Mouse (Mus musculus) brain, embryonic 14.5 days (tissue): ENCODE data around the gene Bmp8a. TPM values are rescaled to one million over a fixed set of nuclear protein-coding genes. Genes with fewer than 3 reads are reported as not detected.

Source experiments
- DNase-seq: peaks from one replicate; pipeline ENCODE4 v3.0.0-alpha.2; 2011; ENCODE audit warnings: low read depth
- CTCF ChIP-seq: fragments of 200-500 bp; IDR thresholded peaks from 2 replicates; pipeline ENCODE4 v1.5.1; 2012; ENCODE audit warnings: inconsistent platforms, mild to moderate bottlenecking, moderate library complexity, borderline replicate concordance; ENCODE audit not compliant: insufficient read depth, insufficient read length; ENCODE audit errors: extremely low read depth
- POLR2A ChIP-seq: fragments of 200-500 bp; IDR thresholded peaks from 2 replicates; pipeline ENCODE4 v1.6.1; 2012; ENCODE audit warnings: mild to moderate bottlenecking, inconsistent platforms, borderline replicate concordance; ENCODE audit not compliant: poor library complexity, insufficient read depth, insufficient read length, severe bottlenecking; ENCODE audit errors: extremely low read depth
- polyA plus RNA-seq: library from polyadenylated mRNA; depleted of rRNA; stranded (reverse); fragments of >200 nt; gene quantifications from 2 replicates; pipeline ENCODE4 v1.2.3, GENCODE M21; 2012; rRNA removed

The Bmp8a gene
- polyA plus RNA-seq, result 0.15 and 0.25 TPM in 2 replicates

- TF ChIP-seq CTCF (no peak), POLR2A (no peak)
- peak; percentile 84 for DNase-seq
Measured at GRCm38 (mm10) chr4:123342642-123343470, at the start of gene Bmp8a. Bmp8a (minus strand) TSS chr4:123343252.

GRCm38 (mm10) chr4:123392187-123392586 lies 49.1 kb upstream of the Bmp8a start:
- TF ChIP-seq CTCF (peak; percentile 55; the same call in 1 of the 2 replicates), POLR2A (no peak)
- peak; percentile 41 for DNase-seq

GRCm38 (mm10) chr4:123385028-123385427 lies 42.0 kb upstream of the Bmp8a start:
- DNase-seq, result peak; percentile 61
- TF ChIP-seq CTCF (no peak), POLR2A (no peak)

DNA sequence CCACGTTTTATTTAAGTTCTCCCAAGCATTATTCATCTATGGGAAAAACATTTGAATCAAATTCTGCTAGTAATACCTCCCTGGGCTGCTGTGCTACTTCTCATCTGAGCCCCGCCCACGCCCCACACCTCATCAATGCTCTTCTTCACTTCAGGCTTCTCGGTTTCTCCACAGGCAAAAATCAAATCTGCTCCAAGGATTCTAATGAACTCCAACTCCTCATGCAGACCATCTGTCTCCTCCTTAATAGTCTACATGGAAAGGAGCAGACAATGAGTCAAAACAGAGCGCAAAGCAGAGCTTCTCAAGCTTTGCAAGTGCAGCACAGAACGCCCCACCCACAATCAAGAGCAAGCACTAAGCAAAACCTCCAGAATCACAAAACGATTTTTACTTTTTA lies 40.1 kb upstream of the Bmp8a start:
- no peak for DNase-seq
- TF ChIP-seq POLR2A (no peak), CTCF (no peak)

- DNase-seq, result no peak
- no peak for TF ChIP-seq POLR2A
- TF ChIP-seq CTCF, result no peak
Measured at GRCm38 (mm10) chr4:123382051-123382450, 39.0 kb upstream of the Bmp8a start.

- no peak for DNase-seq
- TF ChIP-seq POLR2A (no peak), CTCF (no peak)
Measured at GRCm38 (mm10) chr4:123381598-123381997, 38.5 kb upstream of the Bmp8a start.

GRCm38 (mm10) chr4:123376031-123376430 lies 33.0 kb upstream of the Bmp8a start:
- TF ChIP-seq POLR2A, result no peak
- TF ChIP-seq CTCF, result no peak
- no peak for DNase-seq

DNA sequence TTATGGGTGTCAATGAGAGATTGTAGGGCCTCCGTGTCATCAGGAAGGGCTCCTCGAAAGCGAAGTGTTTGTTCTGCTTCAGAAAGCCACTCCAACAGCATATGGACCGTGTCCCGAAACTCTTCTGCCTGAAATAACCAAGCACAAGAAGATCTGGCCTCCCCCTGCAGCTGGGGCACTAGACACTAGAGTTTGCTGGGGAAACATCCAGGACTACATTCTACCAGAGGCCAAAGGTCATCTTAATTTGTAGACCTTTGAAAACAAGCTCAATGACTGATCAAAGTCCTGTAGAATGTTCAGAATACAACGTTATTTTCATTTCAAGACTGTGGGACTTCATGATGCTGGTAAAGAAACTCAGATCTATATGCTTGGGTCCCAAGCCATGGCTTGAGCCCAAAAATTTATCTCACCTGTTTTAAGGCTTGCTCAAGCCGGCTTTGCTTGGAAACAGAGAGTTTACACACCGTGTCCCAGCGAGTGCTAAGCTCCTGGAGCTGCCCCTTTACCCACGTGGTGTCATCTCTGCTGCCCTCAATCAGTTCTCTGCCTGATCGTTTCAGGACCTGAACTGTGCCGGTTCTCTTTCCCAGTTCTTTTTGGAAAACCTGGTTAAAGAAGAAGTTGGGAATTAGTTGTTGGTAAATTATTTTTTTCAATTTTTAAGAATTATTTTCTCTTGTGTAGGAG lies 31.4 kb upstream of the Bmp8a start:
- no peak for DNase-seq
- TF ChIP-seq POLR2A (no peak), CTCF (no peak)

- no peak for DNase-seq
- no peak for TF ChIP-seq CTCF
- TF ChIP-seq POLR2A, result no peak
Measured at GRCm38 (mm10) chr4:123363555-123363954, 20.5 kb upstream of the Bmp8a start.

DNA sequence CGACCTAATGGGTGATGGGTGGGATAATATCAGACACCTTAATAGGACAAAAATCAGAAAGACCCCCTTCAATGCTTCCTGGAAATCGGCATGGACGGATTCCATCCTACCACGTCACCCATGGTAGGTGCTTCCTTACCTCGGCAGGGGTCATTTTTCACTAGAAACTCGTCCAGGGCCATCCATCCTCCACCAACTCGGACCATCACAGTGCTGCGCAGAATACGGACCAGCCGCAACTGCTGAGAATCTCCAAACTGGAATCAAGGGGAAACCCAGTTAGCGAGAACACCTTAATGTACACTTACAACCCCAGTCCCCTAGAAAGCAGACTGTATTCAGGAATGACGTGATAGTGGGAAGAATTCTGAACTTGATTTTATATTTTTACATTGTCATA lies 17.7 kb upstream of the Bmp8a start:
- TF ChIP-seq POLR2A (no peak), CTCF (no peak)
- no peak for DNase-seq

GRCm38 (mm10) chr4:123358613-123359012 lies 15.6 kb upstream of the Bmp8a start:
- no peak for DNase-seq
- no peak for TF ChIP-seq CTCF
- no peak for TF ChIP-seq POLR2A
